Mouse (Mus musculus) layer of hippocampus, adult 9-10 months (tissue): ENCODE results near the gene Rufy3.

Experiments used
- DNase-seq: peaks from one replicate; pipeline ENCODE4 v3.0.0; 2022; ENCODE audit warnings: low spot score

Rufy3 gene

GRCm38 (mm10) chr5:88685306-88685705 is 120.5 kb downstream of the Rufy3 start:
- DNase-seq, result no peak

GRCm38 (mm10) chr5:88685745-88686299 is 121.0 kb downstream of the Rufy3 start:
- DNase-seq, result no peak

- DNase-seq, result no peak
These were observed 123.2 kb downstream of the Rufy3 start for GRCm38 (mm10) chr5:88687996-88688406.

- no peak for DNase-seq
These were observed 123.8 kb downstream of the Rufy3 start for GRCm38 (mm10) chr5:88688583-88689187.

GRCm38 (mm10) chr5:88689279-88689938 is 124.6 kb downstream of the Rufy3 start:
- DNase-seq, result no peak

GRCm38 (mm10) chr5:88690681-88691505 is 126.1 kb downstream of the Rufy3 start:
- DNase-seq, result no peak

- no peak for DNase-seq
These were observed 126.8 kb downstream of the Rufy3 start for GRCm38 (mm10) chr5:88691506-88692095.

GRCm38 (mm10) chr5:88692586-88692985 is 127.7 kb downstream of the Rufy3 start:
- DNase-seq, result no peak

- DNase-seq, result no peak
These were observed 128.2 kb downstream of the Rufy3 start for GRCm38 (mm10) chr5:88693057-88693456.

- no peak for DNase-seq
These were observed 132.5 kb downstream of the Rufy3 start for GRCm38 (mm10) chr5:88697291-88697690.

GRCm38 (mm10) chr5:88699251-88699913 is 134.5 kb downstream of the Rufy3 start:
- no peak for DNase-seq
